Mouse (Mus musculus): Measurements from ENCODE around the gene Apoo.
"Not testable (repeated sequence)": the region's sequence is repeated elsewhere in the genome, so short reads cannot be mapped to it uniquely, and the experiment has no call there.

DNA sequence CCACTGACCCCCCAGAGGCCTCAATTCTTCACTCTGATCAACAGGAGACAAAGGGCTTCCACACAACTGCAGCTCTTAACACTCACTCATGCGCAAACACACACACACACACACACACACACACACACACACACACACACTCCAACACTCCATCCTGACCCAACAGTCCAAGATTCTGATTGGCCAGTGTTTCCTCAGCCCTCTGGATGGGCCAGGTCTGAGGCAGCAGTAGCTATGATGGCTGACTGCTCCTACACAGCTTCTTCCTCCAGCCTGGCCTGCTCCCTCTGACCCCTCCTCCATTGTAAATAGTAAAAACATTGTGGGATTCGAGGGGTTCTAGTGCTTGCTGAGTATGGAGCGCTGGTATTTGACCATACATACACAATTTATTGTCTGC is 94.6 kb downstream of the Apoo start:
- not testable (repeated sequence) for TF ChIP-seq CTCF (IDR thresholded peaks at IDR 0.05; ENCODE audit: control insufficient read depth, insufficient read depth, low read length); POLR2A (IDR thresholded peaks at IDR 0.05; ENCODE audit: borderline replicate concordance, control insufficient read depth, low read depth, low read length)
